Mouse (Mus musculus): ENCODE results near the gene 4930402F06Rik. TPM values are rescaled to one million over a fixed set of nuclear protein-coding genes. Genes with fewer than 3 reads are reported as not detected.

4930402F06Rik gene
- polyA plus RNA-seq (2012; rRNA removed) = not detected in 2 replicates

DNA sequence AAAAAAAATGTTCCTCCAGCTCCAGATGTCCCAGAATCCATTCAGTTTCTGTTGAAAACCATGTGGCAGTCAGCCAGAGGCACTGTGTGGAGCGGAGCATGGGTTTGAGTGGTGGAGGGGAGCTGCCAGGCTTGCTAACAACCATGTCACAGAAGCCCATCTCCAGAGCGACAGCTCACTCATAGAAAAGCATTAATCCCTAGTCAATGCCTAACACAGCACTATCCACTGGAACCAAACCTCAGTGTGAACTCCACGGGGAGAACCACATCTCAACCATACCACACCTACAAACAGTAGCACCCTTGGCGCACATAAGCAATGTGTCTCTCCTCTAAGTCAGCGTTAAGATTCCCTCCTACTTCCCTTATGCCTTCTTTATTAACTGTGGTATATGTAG, at the start of gene 4930402F06Rik:
4930402F06Rik (minus strand) TSS at position 80 of the 400 bp plus-strand sequence.

DNA sequence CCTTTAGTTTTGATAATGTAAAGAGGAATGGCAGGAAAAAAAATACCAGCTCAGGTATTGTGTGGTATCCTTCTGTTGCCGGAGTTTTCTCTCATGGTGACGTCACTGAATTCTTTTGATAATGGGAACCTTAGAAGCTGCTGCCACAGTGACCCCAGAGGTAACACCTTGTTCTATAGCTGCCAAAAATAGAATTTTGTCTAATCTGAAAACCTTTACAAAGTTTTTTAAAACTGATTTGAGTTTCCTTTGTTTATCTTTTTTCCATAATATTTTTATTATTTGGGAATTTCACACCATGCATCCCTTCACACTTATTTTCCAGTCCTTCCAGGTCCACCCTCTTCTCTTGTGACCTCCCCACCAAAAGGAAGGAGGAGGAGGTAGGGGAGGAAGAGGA, 29.3 kb downstream of the 4930402F06Rik start, which contains the start of gene 4930568D16Rik:
4930568D16Rik (minus strand) TSS at position 101 of the 400 bp plus-strand sequence.

DNA sequence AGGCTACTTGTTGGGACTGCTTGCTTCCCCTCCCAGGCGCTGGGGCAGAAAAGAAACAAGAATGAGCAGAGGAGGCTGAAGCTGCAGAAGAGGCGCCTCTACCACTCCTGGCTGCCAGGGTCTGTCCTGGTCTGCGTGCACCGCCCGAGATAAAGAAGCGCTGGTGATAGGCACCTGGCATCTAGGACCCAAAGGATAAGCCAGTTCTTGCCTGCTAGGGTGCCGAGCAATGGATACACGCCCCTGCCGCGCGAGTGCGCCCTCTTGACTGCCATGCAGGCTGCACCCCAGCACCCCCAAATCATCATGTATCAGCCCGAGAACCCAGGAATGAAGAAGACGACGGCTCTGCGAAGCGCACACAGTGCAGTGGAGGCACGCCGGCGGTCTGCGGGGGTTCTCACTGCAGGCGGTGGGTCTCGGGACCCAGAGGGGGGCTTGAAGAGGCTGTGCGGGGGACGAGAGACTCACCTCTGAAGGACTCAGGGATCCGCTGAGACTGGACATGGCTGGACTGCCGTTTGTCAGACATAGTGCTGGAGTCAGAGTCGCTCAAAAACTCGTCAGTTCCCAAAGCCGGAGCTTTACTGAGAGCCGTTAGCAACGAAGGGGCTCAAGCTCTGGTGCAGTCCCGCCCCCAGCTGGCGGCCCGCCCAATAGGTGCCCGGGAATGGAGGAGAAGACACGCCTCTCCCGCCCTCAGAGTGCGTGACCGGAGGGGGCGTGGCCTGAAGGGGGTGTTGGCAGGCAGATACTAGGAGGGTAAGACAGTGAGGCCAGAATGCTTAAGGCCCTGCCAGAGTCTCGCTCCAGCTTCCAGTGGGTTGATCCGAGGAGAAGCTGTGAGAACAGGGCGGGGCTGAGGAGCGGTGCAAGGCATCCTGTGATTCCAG, 60.3 kb downstream of the 4930402F06Rik start, which contains the start of gene Stom:
Stom (minus strand) TSS at position 589 of the 893 bp plus-strand sequence.

Other genes starting within 250 kb of the 4930402F06Rik start
- gene Rab14, start 196.1 kb downstream of the 4930402F06Rik start, polyA plus RNA-seq (2012; rRNA removed) = 138 and 145 TPM in 2 replicates
- gene Gsn, start 140.8 kb downstream of the 4930402F06Rik start, polyA plus RNA-seq (2012; rRNA removed) = 30.4 and 38.4 TPM in 2 replicates
- 11.2 and 15.1 TPM in 2 replicates for gene Stom, start 60.2 kb downstream of the 4930402F06Rik start, polyA plus RNA-seq (2012; rRNA removed)
- not detected in 2 replicates for gene 4930568D16Rik, start 29.4 kb downstream of the 4930402F06Rik start, polyA plus RNA-seq (2012; rRNA removed)
- 4.9 and 7.2 TPM in 2 replicates for gene Ggta1, start 66.1 kb upstream of the 4930402F06Rik start, polyA plus RNA-seq (2012; rRNA removed)
- gene Dab2ip, start 161.1 kb upstream of the 4930402F06Rik start, polyA plus RNA-seq (2012; rRNA removed) = 52.4 and 61.2 TPM in 2 replicates

Data from central nervous system, embryonic 11.5 days (tissue).